Mouse (Mus musculus) liver, embryonic 11.5 days (tissue): Measurements from ENCODE around the gene Setd3. TPM values are rescaled to one million over a fixed set of nuclear protein-coding genes. Genes with fewer than 3 reads are reported as not detected.

ENCODE experiments used
- ATAC-seq: fragments of 200-750 bp; cut with Nextera tagmentation; replicated peaks from 2 replicates; pipeline ENCODE4 v1.8.0; 2017; ENCODE audit warnings: moderate number of reproducible peaks, mild to moderate bottlenecking, moderate TSS enrichment, moderate library complexity; ENCODE audit not compliant: low FRiP score
- DNase-seq: peaks from one replicate; pipeline ENCODE4 v3.0.0-alpha.2; 2017; ENCODE audit warnings: low spot score
- H3K27ac ChIP-seq: fragments of 300-500 bp; sonication (generic); 2 replicates; pipeline ENCODE4 v1.5.1; 2014; ENCODE audit warnings: mild to moderate bottlenecking, low read depth, low read length, control low read depth
- H3K27me3 ChIP-seq: fragments of 300-500 bp; sonication (generic); replicated peaks from 2 replicates; pipeline ENCODE4 v1.6.1; 2014; ENCODE audit warnings: low read length, mixed read lengths; ENCODE audit not compliant: control insufficient read depth, insufficient read depth
- H3K36me3 ChIP-seq: fragments of 300-500 bp; sonication (generic); 2 replicates; pipeline ENCODE4 v1.6.1; 2014; ENCODE audit warnings: mild to moderate bottlenecking, low read length, moderate library complexity, mixed read lengths; ENCODE audit not compliant: control insufficient read depth, insufficient read depth
- H3K4me1 ChIP-seq: fragments of 300-500 bp; sonication (generic); replicated peaks from 2 replicates; pipeline ENCODE4 v1.6.1; 2014; ENCODE audit warnings: low read length, mixed read lengths; ENCODE audit not compliant: control insufficient read depth, insufficient read depth
- H3K4me2 ChIP-seq: fragments of 300-500 bp; sonication (generic); 2 replicates; pipeline ENCODE4 v1.6.1; 2014; ENCODE audit warnings: mild to moderate bottlenecking, control low read depth, moderate library complexity
- H3K4me3 ChIP-seq: fragments of 300-500 bp; sonication (generic); 2 replicates; pipeline ENCODE4 v1.5.1; 2014; ENCODE audit warnings: low read depth, low read length, control low read depth
- H3K9ac ChIP-seq: fragments of 300-500 bp; sonication (generic); 2 replicates; pipeline ENCODE4 v1.6.1; 2014; ENCODE audit warnings: low read depth, low read length, control low read depth
- H3K9me3 ChIP-seq: fragments of 300-500 bp; sonication (generic); 2 replicates; pipeline ENCODE4 v1.6.1; 2016; ENCODE audit warnings: low read length, inconsistent platforms, mixed read lengths; ENCODE audit not compliant: control insufficient read depth
- WGBS: fragments of 180-500 bp; shearing (Covaris S2); extraction: QIAGEN DNeasy Blood & Tissue Kit; methylation state at CpG from one replicate; pipeline ENCODE4 v1.1.7; 2014; 5-methylcytosine and 5-hydroxymethylcytosine counted together
- polyA plus RNA-seq: library from polyadenylated mRNA; unstranded; fragments of >200 nt; fragmentation: Nextera tagmentation; extraction: Ambion mirVana; gene quantifications from 2 replicates; pipeline ENCODE4 v1.2.1, GENCODE M21; 2014

The Setd3 gene
- 73.3 and 77.0 TPM in 2 replicates for polyA plus RNA-seq

DNA sequence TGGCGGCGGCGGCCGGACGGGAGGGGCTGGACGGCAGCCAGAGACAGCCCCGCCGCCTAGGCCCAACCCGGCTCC is at the start of gene Setd3:
Gene Setd3, minus strand, starts transcription at position 69 of the 75 bp plus-strand sequence.
- Histone ChIP-seq H3K4me3 (peak within 1 kb of the TSS; percentile 91), H3K9ac (peak within 1 kb of the TSS; percentile 98), H3K27ac (peak within 1 kb of the TSS; percentile 91), H3K4me2 (peak within 1 kb of the TSS; percentile 86), H3K9me3 (no peaks in the 10 kb centered on the region), H3K27me3 (no peaks in the 10 kb centered on the region), H3K4me1 (peaks cover 19% of the 10 kb centered on the region), H3K36me3 (peaks cover 6% of the 10 kb centered on the region; the same call in 1 of the 2 replicates)
- 0% methylated on average over 7 of the region's 9 CpGs for WGBS
- ATAC-seq = no peak
- no peak for DNase-seq

- Histone ChIP-seq H3K9ac (no peak overlapping the region), H3K27me3 (no peaks in the 10 kb centered on the region), H3K4me2 (no peak overlapping the region), H3K36me3 (no peaks in the 10 kb centered on the region), H3K4me1 (peaks cover 12% of the 10 kb centered on the region), H3K27ac (no peak overlapping the region), H3K9me3 (no peaks in the 10 kb centered on the region), H3K4me3 (no peak overlapping the region)
- WGBS = 81% methylated on average over 16 of the region's 16 CpGs
- ATAC-seq (no peak), DNase-seq (no peak)
Observed at GRCm38 (mm10) chr12:108227527-108227926, 48.4 kb upstream of the Setd3 start.

GRCm38 (mm10) chr12:108226941-108227340 is 47.8 kb upstream of the Setd3 start:
- no peak overlapping the region for H3K9ac ChIP-seq

DNA sequence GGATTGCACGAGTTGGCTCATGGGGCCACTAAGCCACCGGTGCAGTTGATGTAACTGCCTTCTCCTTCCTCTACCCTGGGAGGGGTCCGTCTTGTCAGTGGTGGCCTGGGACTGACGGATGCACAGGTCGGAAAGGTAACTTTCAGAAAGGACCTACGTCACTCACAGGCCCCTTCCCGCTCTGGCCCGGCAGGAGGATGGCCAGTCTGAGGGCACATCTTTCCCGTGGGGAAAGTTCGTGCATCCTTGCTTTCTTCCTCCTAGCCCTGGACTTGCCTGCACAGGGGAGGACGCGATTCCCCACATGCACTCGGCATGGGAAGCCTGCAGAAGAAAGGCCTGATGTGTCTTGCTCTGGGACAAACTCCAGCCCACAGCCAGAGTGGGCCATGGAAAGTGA is 47.1 kb upstream of the Setd3 start:
- peaks cover 15% of the 10 kb centered on the region for H3K4me1 ChIP-seq
- no peaks in the 10 kb centered on the region for H3K36me3 ChIP-seq
- ATAC-seq (no peak), DNase-seq (no peak)
- no peaks in the 10 kb centered on the region for H3K27me3 ChIP-seq
- H3K4me3 ChIP-seq = no peak overlapping the region
- 74% methylated on average over 13 of the region's 13 CpGs for WGBS
- H3K9me3 ChIP-seq = no peaks in the 10 kb centered on the region
- no peak overlapping the region for H3K4me2 ChIP-seq
- H3K27ac ChIP-seq = no peak overlapping the region
- no peak overlapping the region for H3K9ac ChIP-seq

More at GRCm38 (mm10) chr12:108226941-108227340, 47.8 kb upstream of the Setd3 start:
- no peak overlapping the region for H3K27ac ChIP-seq
- H3K27me3 ChIP-seq = no peaks in the 10 kb centered on the region
- H3K4me1 ChIP-seq = peaks cover 12% of the 10 kb centered on the region
- H3K9me3 ChIP-seq = no peaks in the 10 kb centered on the region
- no peak overlapping the region for H3K4me2 ChIP-seq
- no peaks in the 10 kb centered on the region for H3K36me3 ChIP-seq
- 72% methylated on average over 12 of the region's 12 CpGs for WGBS
- DNase-seq (no peak), ATAC-seq (no peak)
- no peak overlapping the region for H3K4me3 ChIP-seq

DNA sequence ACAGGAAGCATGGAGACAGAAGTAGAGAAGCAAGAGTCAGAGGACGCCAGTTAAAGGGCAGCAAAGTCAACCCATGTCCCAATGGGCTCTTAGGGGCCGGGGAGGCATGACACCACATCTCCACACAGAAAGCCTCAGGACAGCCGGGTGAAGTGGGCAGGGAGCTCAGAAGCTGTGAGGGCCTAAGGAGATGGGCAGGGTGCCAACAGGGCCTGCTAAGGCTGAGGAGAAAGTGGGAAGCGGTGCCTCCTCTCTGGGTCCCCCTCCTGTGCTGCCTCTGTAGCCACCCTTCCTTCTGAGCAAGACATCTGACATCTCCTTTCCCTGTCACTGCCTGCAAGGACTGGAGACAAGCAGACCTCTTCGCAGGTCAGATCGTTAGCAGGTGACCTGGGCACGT is 46.7 kb upstream of the Setd3 start:
- H3K27ac ChIP-seq = no peak overlapping the region
- WGBS = 62% methylated on average over 7 of the region's 7 CpGs
- no peak overlapping the region for H3K4me3 ChIP-seq
- ATAC-seq (no peak), DNase-seq (no peak)
- H3K4me1 ChIP-seq = peaks cover 16% of the 10 kb centered on the region
- H3K9ac ChIP-seq = no peak overlapping the region
- no peaks in the 10 kb centered on the region for H3K9me3 ChIP-seq
- H3K4me2 ChIP-seq = no peak overlapping the region
- H3K27me3 ChIP-seq = no peaks in the 10 kb centered on the region
- no peaks in the 10 kb centered on the region for H3K36me3 ChIP-seq

DNA sequence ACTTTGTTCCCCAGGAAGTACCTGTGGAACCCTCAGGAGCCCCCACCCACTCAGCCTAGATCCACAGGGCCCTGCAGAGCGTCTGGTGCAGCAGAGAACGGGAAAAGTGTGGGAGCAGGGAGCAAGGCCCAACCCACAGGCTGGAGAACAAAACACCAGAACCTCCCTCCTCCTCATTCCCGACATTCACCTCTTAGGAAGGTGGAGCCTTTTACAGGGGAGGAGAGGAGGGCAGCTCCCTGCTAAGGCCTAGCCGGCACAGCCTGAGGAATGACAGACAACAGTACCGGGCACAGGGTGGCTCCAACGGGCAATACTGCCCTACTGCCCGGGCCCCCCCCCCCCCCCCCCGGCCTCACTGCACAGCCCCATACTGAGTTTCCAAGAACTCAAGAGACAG is 44.2 kb upstream of the Setd3 start:
- Histone ChIP-seq H3K4me2 (no peak overlapping the region), H3K9me3 (no peaks in the 10 kb centered on the region), H3K9ac (no peak overlapping the region), H3K4me3 (no peak overlapping the region), H3K27me3 (no peaks in the 10 kb centered on the region), H3K36me3 (no peaks in the 10 kb centered on the region), H3K27ac (no peak overlapping the region), H3K4me1 (peaks cover 13% of the 10 kb centered on the region)
- no peak for DNase-seq
- no peak for ATAC-seq
- 55% methylated on average over 8 of the region's 8 CpGs for WGBS

- Histone ChIP-seq H3K4me1 (peaks cover 13% of the 10 kb centered on the region), H3K27ac (no peak overlapping the region), H3K36me3 (no peaks in the 10 kb centered on the region), H3K4me2 (no peak overlapping the region), H3K9me3 (no peaks in the 10 kb centered on the region), H3K4me3 (no peak overlapping the region), H3K9ac (no peak overlapping the region), H3K27me3 (no peaks in the 10 kb centered on the region)
- 85% methylated on average over 7 of the region's 7 CpGs for WGBS
- ATAC-seq = no peak
- DNase-seq = no peak
Observed at GRCm38 (mm10) chr12:108221712-108222111, 42.6 kb upstream of the Setd3 start.

- H3K27ac ChIP-seq = no peak overlapping the region
- ATAC-seq (no peak), DNase-seq (no peak)
- no peak overlapping the region for H3K4me2 ChIP-seq
- H3K36me3 ChIP-seq = no peaks in the 10 kb centered on the region
- peaks cover 13% of the 10 kb centered on the region for H3K4me1 ChIP-seq
- no peak overlapping the region for H3K4me3 ChIP-seq
- no peak overlapping the region for H3K9ac ChIP-seq
- WGBS = 62% methylated on average over 10 of the region's 10 CpGs
- H3K9me3 ChIP-seq = no peaks in the 10 kb centered on the region
- H3K27me3 ChIP-seq = no peaks in the 10 kb centered on the region
Observed at GRCm38 (mm10) chr12:108221206-108221605, 42.1 kb upstream of the Setd3 start.

DNA sequence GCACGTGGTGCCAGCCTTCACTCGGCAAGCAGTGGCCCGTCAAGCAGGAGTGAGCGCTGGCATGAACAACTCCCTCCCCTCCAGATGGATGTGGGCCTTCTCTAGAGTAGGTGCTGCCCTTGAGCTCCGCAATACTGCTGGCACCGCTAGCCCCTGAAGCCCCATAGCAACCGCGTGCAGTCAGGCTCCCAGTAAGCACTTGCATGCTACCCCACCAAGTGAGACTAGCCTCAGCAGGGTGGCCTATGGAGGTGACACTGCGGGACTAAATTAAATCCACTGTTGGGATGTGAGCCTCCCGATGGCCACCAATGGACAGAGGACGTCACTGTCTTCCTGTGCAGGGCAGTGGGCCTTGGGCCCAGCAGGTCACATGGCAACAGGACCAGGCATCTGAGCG is 41.5 kb upstream of the Setd3 start:
- WGBS = 74% methylated on average over 12 of the region's 12 CpGs
- H3K9ac ChIP-seq = no peak overlapping the region
- no peak overlapping the region for H3K4me3 ChIP-seq
- DNase-seq = no peak
- no peaks in the 10 kb centered on the region for H3K36me3 ChIP-seq
- ATAC-seq = no peak
- no peaks in the 10 kb centered on the region for H3K9me3 ChIP-seq
- peaks cover 13% of the 10 kb centered on the region for H3K4me1 ChIP-seq
- no peak overlapping the region for H3K27ac ChIP-seq
- no peak overlapping the region for H3K4me2 ChIP-seq
- no peaks in the 10 kb centered on the region for H3K27me3 ChIP-seq
